Mouse (Mus musculus): Measurements from ENCODE around the gene S100a16. TPM values are rescaled to one million over a fixed set of nuclear protein-coding genes. Genes with fewer than 3 reads are reported as not detected.

S100a16 gene
- total RNA-seq (2021): 10 to 100 TPM; 64.0 to 66.5 TPM

DNA sequence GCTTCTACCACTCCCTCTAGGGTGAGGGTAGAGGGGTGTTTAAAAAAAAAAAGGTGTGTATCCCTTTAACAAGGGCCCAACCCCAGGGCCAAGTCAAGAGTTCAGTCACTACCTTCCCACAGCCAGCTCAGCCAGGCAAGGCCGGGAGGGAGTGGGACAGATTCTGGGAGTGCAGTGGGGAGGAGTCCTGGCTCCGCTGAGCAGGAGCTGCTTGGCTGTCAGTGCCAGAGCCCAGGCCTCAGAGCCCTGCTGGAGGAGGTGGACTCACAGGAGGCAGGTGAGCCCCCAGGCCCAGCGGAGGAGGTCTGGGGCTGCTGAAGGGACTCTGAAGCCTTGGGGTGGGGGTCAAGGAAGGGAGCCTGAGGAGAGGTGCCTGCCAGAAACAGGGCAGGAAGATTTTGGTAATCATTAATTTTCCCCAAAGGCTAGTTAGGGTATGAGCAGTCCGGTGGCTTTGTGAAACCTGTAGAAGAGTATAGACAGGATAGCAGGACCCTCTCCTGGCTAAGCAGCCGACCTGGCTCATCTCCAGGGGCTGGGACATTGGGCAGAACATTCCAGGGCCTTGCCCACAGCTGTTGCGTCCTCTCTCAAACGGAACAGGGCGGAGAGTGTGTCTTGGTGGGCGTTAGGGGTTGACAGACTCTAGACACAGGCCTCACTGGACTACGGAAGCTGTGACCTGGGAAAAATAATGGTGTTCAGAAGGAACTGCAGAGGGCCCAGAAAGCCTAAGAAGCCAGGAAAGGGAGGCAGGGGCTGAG, at the start of gene S100a16:
S100a16 (plus strand) TSS at position 114 of the 764 bp plus-strand sequence.
- DNase-seq: peak; percentile 75 to 78
- intact Hi-C loops (cut with DNase I): no loop called here

DNA sequence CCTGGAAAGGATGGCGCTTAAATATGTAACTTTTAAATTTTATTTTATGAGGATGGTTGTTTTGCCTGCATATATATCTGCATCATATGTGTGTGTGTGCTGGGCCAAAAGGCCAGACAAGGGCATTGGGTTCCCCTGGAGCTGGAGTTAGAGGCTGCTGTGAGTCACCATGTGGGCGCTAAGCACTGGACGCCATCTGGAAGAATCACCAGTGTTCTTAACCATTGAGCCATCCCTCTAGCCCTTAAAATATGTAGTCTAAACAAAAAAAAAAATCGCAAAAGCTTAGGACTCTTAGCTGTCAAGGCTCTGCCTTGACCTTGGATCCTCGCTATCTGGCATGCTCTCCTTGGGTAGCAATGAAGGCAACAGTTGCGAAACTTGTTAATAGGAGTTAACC, 48.5 kb upstream of the S100a16 start:
- no peak for DNase-seq
- intact Hi-C loops (cut with DNase I): no loop called here

DNA sequence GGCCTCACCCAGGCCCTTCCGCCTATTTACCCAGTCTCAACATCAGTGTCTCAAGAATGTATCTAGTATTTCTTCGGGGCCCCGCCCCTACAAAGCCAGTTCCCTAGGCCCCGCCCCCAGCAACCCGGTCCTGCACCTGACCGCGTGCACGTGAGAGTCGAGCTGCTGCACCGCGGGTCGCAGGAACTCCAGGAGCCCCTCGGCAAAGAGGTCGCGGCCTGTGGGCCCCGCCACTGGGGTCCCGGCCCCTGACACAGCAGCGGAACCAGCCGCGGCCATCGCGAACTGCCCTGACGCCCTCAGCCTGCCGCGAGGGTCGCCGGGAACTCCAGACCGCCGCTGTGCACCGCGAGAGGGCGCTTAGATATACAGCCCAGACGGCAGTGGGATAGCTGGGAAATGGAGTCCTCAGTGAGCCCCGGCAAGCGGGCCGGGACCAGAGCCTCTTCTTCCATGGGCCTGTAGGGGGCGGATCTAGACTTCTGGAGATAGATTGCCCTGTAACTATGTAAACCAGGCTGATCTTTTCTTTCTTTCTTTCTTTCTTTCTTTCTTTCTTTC, 46.3 kb upstream of the S100a16 start, which contains the start of gene Snapin:
Snapin (minus strand) TSS at position 338 of the 561 bp plus-strand sequence.
- peak; percentile 94 to 97 for DNase-seq
- intact Hi-C loops (cut with DNase I): loop anchor here (1.0 to 5.0 kb wide), 4 partner anchors 18 to 217 kb away; partner anchors contain the start of gene Chtop

DNA sequence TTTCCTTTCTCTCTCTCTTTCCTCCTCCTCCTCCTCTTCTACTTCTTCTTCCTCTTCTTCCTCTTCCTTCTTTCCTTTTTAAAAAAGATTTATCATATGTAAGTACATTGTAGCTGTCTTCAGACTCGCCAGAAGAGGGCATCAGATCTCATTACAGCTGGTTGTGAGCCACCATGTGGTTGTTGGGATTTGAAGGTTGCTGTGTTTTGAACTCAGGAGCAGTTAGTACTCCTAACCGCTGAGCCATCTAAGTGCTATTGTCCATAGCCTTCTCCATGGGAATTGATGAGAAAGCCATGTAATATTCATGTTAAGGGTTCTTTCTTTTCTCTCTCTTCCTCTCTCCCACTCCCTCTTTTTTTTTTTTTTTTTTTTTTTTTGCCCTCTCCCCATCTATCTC, 45.7 kb upstream of the S100a16 start:
- intact Hi-C loops (cut with DNase I): loop anchor here (1.0 to 5.0 kb wide), 4 partner anchors 17 to 216 kb away; partner anchors contain the start of gene Chtop
- DNase-seq: no peak

DNA sequence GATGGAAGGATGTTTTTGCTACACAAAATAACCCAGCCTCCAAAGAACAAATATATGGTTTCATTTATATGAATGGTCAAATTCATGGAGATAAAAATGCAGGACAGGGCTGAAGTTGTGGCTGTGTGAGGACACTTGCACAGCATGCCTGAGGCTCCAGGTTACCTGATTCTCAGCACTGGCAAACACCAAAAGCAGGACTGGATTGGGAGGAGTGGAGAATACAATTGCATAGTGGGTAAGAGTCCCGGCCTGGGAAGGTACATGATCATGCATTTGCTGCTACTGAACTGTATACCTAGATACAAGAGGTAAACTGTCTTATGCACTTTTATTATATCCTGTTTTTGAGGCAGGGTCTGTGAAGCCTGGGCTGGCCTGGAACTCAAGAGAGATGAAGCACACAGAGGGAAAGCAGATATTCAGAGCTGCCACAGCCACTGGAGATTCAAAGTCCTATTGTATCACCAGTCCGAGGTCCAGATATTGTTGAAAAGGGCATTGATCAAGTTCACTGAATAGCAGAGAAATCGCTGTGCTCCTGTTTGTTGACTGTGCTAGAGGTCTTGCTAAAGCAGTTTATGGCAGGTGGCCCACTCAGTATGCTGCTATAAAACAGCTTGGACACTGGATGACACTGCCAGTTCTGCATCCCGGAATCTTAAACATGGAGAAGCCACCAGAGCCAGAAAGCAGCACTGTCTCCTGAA, 43.1 kb upstream of the S100a16 start:
- DNase-seq: no peak
- intact Hi-C loops (cut with DNase I): loop anchor here (5.0 kb wide), 1 partner anchor 213 kb away; no protein-coding TSS in a partner anchor

DNA sequence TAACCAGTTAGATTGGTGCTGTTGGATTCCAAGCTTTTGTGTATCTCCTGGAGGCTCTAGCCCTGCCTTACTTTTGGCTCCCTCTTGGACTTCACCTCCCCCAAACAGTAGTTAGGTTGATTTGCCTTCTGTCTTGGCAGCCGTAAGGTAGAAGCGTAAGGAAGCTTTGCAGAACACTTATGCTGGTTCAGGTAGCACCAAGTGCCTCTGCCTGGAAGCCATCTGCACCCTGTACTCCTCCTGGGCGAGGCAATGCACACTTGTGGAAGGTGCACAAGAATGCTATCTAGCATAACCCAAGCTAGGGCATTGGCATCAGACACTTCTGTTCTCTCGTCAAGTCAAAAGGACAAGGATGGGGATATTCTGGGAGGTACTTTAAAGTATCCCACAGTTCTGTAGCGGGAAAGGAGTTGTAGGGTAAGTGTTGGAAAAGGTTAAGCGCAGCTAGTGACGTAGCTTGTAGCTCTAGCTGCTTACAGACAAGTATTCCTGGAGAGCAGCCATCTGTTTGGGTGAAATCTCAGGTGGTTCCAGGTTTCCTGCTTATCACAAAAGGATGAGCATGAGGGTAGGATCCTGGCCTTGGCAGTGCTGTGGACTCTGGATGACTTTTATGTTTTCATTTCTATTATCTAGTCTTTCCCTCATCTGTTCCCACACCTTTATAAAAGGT, 41.1 kb upstream of the S100a16 start:
- no peak for DNase-seq
- intact Hi-C loops (cut with DNase I): no loop called here

DNA sequence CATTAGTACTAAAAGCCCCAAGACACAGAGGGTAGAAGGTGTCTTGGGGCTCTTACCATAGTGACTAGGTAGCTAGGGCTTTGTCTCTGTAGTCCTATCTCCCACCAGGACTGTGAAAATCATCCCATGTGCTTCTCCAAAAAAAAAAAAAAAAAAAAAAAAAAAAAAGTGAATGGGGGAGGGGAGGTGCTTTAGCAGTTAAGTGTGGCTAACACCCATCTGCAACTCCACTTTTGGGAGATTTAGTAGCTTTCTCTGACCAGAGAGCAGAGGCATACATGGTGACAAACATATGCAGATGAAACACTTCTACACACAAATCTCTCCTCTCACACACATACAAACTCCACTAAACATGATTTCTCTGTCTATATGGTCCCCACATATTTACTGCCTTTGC, 39.5 kb upstream of the S100a16 start:
- intact Hi-C loops (cut with DNase I): no loop called here
- no peak for DNase-seq

DNA sequence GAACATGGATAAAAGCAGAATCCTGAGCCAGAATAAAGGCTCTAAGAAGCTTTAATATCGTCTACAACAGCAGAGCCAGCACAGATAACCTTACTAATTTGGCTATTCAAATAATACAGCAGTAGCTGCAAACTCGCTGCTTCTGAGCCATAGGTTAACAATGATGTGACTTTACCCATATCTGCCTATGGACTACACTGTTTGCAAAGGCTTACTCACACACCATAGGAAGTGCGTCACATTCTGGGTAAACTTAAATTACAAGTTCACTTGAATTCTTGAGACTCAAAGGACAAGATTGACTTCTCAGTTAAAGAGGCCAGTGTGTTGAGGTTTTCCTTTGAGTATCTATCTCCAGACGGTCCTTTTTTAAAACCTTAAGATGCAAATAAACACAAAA, 33.6 kb upstream of the S100a16 start:
- DNase-seq: no peak
- intact Hi-C loops (cut with DNase I): no loop called here

DNA sequence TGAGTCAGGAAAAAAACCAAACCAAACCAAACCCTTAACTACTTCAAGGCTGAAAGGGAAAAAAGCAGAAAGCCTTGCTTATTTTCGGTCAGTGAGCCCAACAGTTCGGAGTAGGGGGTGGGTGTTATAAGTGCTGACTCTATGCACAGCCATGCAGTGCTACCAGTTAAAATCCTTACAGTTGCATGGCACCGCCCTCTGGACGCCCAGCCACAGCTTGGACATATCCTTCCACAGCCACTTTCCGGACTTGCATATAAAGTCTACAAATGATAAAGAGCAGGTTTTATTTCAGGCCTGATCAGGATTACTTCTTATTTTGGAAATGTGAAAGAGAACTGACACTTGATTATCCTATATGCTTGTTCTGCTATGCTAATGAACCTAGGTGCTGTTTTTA, 31.8 kb upstream of the S100a16 start:
- DNase-seq: no peak

DNA sequence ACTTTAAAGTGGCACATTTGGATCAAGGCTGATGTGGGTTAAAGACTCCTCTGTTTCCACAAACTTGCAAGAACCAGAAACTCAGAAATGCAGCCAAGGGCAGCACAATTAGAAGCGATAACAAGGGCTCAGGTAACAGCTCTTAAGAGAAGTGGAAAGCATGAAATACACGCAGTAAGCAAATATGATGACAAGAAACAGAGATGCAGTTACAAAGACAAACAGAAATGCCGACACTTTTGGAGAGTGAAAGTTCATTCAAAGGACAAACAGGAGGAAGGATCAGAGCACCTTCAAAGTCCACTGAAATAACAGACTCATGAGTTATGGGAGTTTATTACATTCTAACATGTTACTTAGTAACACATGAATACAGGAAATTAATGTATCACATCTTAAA, 30.7 kb upstream of the S100a16 start:
- no peak for DNase-seq
- intact Hi-C loops (cut with DNase I): no loop called here

More for the DNA sequence above, 31.8 kb upstream of the S100a16 start:
- intact Hi-C loops (cut with DNase I): no loop called here

DNA sequence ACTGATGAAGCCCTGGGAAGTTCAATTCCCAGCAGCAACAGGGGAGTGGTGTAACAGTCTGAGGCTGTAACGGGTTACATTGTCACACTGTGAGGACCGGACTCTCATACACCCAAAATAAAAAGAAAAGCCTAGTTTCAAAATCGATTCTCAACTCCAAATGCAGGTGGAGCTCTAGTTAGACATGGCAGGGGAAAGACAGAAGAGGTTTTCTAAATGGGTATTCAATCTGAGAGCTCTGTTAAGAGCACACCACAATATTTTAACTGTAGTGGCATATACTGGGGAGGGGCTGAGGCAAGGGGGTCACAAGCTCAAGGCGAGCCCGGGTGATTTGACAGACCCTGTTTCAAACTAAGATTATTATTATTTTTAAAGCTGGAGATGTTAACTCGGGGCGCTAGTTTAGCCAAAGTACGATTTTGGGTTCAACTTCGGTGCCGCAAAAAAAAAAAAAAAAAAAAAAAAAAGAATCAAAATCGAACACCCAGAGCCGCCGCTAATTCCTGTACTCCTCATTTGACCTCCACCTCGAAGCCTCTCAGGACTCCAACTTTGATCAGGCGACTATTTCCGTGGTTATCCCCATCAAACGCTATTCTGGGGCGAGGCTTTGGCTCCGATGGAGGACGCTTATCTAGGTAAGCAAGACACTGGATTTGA, 28.6 kb upstream of the S100a16 start:
- intact Hi-C loops (cut with DNase I): loop anchor here (2.0 kb wide), 1 partner anchor 18 kb away; the partner anchor contains the start of gene Snapin
- DNase-seq: no peak

DNA sequence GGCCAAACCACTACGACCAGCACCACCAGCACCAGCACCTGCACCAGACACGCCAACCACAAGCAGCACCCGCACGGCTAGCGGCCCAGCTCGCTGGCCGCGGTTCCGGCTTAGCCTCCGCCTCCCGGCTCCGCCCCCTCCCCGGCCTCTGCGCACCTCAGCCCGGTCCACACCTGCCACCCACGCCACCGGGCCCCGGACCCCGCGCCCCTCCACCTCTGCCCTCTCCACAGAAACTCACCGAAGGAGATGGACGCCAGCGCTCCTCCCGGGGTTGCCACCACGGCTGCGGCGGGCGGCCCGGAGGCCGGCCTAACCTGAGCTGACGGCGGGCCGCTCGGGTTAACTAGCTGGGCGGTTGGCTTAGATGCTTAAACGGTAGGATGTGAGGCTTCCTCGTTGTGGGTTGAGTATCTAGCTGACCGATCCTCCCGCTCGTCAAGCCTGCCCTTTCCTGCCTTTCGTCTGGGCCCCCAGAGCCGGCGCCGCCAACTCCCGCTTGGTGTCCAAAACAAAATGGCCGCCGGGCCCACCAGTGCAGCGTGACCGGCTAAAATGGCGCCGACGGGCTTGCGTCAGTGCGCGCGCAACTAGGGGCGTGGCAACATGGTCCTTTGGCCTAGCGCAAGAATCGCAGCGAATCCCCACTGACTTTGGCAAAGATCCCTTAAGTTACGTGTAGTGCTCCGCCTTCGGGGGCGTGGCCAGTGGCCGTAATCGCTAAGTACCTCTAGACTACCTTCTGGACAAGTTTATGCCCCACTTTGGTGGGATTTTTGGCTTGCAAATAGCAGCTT, 27.9 kb upstream of the S100a16 start, which contains the start of gene Chtop:
Chtop (minus strand) TSS at position 549 of the 797 bp plus-strand sequence.
- intact Hi-C loops (cut with DNase I): loop anchor here (2.0 kb wide), 1 partner anchor 18 kb away; the partner anchor contains the start of gene Snapin
- peak; percentile 99 to 100 for DNase-seq

DNA sequence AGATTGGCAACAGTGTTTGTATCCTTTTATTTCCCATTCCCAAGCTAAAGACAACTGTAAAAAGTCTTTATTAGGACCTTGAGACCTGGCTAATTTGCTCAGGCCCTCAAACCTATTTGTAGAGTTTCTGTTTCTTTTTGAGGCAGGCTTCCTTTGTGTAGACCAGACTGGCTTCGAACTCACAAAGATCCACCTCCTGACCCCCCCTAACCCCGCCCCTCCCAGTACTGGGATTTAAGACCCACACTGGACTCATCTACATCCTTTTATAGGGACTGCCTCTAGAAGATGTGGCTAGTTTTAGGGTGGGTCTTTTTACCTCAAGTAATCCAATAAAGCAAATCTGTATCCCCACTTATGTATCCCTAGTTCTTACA, 27.3 kb upstream of the S100a16 start:
- intact Hi-C loops (cut with DNase I): loop anchor here (2.0 kb wide), 1 partner anchor 19 kb away; the partner anchor contains the start of gene Snapin
- DNase-seq: no peak

DNA sequence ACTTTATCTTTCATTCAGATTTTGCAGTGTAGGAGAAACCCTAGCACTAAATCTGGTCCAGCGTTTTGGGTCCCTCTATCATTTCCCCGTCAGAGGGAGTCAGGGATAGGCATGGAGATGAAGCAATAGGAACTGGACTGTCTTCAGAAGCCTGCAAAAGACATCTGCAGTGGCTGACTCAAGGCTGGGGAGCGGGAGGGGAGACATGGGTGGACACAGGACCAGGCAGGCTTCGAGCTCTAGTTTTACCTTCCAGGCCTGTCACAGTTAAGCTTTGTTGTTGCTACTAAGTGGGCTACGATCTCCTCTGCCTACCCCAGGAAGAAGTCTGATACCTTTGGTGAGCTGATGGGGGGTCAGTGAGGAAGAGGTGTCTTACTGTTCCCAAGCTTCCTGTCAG, 24.8 kb upstream of the S100a16 start:
- intact Hi-C loops (cut with DNase I): no loop called here

DNA sequence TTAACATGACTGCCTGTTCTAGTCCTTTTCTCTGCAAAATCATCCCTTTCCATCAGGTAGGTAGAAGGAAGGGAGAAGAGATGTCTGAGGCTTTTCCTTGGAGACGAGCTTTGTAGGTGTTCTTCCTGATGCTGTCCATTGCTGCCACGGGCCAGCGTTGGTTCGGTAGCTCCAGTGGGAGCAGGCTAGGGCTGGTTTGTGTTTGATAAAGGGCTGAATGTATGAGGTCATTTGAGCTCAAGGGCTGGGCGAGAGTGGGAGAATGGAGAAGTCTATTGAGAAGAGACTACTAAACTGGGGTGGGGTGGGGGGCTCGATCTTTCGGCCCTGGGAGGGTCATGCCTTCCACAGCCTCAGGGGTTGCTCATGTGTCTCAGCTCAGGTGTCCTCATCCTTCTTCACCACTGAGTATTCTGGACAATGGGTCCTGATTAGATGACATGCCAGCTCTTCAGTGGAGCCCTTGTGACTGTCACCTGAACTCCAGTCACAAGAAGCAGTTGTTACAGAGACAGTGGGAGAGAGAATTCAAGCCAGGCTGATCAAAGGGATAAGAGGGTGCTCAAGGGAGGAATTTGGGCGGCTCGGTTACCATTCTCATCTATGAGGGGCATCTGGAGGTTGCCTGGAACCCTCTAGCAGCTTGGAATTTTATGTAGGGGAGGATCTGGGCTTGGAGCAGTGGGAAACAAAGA, 24.0 kb upstream of the S100a16 start:
- intact Hi-C loops (cut with DNase I): no loop called here
- DNase-seq: no peak

More for the DNA sequence above, 24.8 kb upstream of the S100a16 start:
- DNase-seq: no peak

DNA sequence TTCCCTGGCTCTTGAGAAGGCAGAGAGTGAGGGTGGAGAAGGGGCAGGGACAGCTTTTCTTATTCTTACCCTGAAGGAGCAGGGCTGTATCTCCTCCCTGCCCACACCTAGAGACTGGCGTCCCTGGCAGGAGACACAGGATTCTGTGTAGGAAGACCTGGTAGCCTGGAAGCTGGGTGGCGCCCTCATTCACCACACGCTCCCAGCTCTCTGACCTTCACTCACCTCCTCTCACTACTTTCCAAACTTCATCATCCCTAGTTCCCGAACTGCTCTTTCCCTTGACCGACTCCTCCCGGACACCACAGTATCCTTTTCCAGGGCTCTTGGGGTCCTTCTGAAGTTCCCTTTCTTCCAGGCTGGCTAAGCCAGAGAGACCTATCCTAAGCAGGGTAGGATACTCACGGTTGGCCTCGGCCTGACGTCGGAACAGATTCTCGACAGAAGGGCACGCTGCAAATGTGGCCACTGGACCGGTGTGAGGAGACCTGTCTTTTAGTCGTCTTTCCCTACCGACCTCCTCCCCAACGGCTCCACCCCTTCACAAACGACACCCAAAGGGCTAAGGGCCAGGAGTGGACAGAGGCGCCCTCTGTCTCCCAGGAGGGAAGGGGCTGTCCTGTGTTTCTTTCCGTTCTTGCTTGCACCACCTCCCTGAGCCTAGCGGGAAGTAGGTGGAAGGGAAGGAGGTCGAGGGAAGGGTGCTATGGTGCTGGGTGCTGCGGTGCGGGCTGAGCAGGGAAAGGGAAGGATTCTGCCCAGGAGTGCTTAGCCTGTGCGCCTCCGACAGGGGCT, 23.1 kb upstream of the S100a16 start, which contains the start of the genes S100a1 and S100a13:
S100a1 (minus strand) TSS at position 597 of the 795 bp plus-strand sequence.
S100a13 (plus strand) TSS at position 640 of the 795 bp plus-strand sequence.
- DNase-seq: peak; percentile 72 to 80
- intact Hi-C loops (cut with DNase I): no loop called here

DNA sequence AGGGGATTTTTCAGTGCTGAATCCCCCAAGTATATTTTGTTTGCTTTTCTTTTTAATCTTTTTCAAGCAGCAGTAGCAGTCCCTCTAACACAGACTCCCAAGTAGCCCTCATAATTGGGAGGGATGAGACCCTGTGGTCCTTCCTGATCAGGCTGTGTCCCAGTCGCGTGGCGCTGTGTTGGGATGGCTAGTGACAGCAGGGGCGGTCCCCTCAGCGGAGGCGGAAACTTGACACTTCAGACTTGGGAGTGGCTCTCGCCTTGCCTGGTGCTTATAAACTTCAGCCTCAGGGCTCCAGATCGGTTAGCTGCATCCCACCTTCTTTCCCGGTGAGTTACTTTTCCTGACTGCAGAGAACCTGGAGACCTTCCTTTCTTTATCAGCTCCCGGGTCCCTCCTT, 22.4 kb upstream of the S100a16 start:
- peak; percentile 78 to 79 for DNase-seq
- intact Hi-C loops (cut with DNase I): no loop called here

DNA sequence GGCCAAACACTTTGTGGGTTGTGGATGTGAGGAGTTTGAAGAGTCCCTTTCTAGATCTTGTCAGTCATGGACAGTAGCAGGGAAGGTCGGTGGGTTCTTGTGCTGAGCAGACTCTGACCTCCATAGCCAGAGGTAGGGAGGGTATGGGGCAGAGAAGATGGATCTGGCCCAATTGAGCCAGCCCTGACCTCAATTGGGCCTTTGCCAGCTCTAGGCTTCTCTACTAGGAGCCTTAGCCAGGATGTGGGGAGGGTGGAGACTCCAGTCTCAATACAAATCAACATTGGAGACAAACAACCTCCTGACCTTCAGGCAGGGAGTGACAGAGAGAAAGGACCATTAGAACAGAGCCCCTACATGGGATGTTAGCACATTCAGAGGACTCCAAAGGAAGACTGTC, 21.8 kb upstream of the S100a16 start:
- intact Hi-C loops (cut with DNase I): no loop called here
- peak; percentile 55 for DNase-seq
